Mouse (Mus musculus): Measurements from ENCODE around the gene Olfr224.
"Not testable (repeated sequence)": the region's sequence is repeated elsewhere in the genome, so short reads cannot be mapped to it uniquely, and the experiment has no call there.

The Olfr224 gene

DNA sequence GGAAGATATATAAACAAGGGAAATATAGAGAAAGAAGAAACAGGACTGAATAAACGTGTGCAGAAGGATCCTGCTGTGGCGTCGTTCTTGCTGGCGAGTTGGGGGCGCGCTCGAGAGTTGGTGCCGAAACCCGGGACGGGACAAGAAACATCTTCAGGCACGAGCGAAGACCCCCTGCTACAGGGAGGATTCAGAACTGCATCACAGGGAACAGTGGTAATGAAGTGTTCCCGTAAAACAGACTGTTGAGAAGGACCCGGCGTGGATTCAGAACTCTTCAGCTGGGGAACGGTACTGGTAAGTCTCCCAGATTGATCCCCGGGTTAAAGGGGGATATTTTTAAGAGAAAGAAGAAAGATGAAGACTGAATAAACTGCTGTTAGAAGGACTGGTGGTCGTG lies 51.4 kb downstream of the Olfr224 start:
- not testable (repeated sequence) for DNase-seq (ENCODE audit: low read depth, low spot score)

All from 3T3-L1 (cell line).